Mouse (Mus musculus): ENCODE measurements at regions not wholly inside any gene's neighbourhood (a gene's known extent, or its start where the extent isn't known, plus 50 kb on each side); places are given as distances from the start of the nearest gene placed in this dataset.

DNA sequence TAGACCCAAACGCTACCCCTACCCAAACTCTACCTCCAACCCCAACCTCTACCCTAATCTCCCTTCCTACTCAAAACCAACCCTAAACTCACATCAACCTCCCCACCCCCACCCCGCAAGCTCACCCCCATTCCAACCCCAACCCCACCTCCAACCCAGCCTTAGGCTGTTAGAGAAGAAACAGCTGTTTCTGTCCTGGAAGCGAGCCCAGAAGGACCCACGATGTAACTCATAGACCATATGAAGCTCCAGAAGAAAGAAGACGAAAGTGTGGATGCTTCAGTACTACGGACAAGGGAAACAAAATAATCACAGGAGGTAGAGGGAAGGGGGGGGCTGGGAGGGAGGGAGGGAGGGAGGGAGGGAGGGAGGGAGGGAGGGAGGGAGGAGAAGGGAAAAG, 58.4 kb downstream of the Sox11 start:
- DNase-seq = no peak

DNA sequence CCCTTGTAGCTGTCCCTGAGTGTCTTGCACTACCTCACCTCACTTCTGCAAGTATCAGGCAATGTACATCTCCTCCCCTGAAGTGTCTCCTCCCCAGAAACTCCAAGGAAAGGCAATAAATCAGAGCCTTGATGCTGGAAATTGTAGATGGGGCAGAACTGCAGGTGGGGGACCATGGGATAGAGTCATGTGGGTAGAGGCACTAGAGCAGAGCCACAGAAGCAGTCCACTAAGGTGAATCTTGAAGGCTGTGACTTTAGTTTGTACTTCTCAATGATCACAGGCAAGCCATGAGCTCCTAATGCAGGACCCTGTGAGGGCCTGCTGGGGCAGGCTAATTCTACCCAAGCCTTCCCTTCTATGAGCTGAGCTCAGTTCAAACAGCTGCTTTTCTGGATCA, 80.4 kb downstream of the Sox11 start:
- DNase-seq = no peak

DNA sequence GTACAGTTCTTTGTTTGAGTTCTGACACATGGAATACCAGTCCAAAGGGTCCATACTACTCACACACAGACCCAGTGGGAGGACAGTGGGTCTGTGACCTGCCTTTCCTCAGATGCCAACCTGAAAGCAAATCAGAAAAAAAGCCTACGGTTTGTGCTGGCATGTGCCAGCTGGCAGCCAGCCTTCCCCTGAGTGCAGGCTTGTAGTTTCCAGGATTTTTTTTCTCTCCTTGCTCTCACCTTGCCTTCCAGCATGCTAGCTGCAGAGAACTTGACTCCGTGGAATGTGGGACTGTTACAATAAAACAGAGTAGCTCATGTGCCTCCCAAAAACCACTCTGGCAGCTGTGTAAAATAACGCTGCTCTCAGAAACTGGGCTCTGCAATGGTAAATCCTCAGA, 88.2 kb downstream of the Sox11 start:
- no peak for DNase-seq

DNA sequence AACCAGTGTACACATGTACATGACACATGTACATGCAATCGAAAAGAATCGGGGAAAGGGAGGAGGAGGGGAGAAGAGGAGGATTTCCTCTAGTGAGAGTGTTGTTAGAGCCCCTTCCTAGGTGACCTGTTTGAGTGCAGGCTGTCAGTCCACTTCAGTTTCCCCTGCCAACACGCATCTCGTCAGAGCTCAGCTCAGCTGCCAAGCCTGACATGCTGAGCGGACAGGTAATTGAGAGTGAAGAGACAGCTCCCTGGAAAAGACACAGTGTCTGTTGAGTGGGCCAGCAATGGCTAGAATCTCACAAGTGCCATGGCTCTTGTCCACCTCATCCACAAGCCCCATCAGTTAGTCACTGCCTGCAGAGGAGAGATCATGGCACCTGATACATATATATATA, 90.9 kb downstream of the Sox11 start:
- no peak for DNase-seq

DNA sequence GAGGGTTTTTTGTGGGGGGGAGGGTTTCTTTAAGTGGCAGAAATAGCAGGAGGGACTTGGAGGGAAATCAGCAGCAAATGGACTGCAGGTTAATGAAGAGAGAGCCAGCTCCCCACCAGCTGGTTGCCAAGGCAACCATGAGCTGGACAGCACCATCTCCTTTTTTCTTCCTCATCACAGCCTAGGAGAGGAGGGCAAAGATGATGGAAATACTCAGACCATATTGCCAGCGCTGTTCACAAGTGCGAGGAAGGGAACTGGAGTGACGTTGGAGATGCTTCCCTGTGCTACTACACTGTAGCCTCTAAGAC, 93.9 kb downstream of the Sox11 start:
- DNase-seq = no peak

DNA sequence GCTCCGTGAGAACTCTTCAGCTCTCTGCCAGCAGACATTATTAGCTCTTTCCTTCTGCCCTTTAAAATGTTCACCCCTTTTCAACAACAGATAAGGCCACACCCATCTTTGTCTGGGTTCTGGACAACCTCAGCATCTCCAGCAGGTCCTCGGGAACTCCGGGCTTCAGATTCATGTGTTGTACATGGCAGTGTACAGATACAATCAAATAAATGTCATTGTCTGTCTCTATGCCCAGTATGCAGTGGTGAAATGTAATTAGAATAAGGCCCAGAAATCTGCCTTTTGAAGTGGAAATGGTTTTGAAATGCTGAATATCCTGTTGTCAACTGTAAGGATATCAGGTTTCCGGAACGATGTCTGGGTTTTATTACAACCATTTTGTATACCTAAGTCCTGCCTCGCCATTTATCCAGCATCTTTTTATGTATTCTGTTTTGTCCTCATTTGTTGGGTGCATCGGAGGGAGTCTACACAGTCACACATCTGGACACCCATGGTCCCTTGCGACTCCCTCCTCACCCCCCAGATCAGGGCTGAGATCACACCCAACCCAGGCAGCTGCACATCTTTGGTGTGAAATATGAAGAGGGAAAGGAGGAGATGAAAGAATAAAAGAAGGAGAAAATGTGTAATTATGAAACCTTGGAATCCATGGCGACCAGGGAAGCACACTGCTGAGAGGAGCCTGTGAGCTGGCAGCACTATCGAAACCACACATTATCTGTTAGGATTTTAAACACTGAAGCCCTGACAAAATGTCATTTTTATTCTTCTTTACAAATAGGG, 94.4 kb downstream of the Sox11 start:
- no peak for DNase-seq

DNA sequence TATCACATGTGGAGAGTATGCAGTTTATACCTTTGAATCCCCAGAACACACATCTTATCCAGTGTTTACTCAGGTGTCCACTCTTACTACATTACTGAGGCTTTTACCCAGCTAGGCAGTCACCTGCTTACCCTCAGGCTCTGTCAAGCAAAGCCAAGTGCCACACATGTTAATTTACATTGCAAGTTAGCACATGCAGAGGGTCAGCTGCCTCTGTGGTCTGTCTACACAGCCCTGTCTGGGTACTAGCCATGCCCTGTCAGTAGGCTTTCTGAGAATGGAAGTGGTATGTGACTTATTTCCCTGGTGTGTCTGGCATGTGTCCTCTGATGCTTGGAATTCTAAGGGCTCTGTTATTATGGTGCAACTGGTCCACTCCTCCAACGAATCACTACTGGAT, 106.6 kb downstream of the Sox11 start:
- DNase-seq = no peak

DNA sequence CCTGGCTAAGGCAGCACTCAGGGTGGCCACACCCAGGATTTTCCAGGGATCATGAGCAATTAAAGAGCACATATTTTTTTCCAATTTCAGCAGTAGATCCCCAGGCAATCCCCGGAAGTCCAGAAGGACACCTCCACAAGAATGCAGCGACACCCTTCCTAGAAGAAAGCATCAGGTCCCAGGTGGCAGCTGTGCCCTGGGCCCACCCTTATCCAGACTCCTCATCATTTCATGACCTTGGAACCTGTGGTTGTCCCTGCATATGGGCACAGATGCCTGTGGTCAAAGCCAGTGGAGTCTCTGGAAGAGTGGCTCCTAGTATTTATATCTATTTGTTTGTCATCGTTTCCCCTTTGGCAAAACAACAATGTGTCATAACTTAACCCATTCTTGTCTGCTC, 120.8 kb downstream of the Sox11 start:
- no peak for DNase-seq

DNA sequence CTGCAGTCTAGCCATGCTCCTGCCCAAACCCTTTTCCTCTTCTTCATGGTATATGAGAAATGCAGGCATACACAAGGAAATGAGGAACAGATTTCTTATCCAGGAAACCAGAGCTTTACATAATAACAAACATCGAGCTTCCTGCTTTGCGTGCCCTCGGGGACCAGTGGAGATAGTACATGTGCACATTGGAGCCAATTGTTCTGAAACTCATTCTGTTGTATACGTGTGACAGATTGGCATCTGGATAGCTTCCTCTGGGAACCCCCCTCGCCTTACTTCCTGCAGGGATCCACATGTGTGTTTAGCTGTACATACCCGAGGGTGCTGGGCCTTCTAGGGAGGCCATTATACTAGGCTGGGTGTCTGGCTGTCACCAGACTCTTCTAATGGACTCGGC, 141.2 kb downstream of the Sox11 start:
- DNase-seq = no peak

DNA sequence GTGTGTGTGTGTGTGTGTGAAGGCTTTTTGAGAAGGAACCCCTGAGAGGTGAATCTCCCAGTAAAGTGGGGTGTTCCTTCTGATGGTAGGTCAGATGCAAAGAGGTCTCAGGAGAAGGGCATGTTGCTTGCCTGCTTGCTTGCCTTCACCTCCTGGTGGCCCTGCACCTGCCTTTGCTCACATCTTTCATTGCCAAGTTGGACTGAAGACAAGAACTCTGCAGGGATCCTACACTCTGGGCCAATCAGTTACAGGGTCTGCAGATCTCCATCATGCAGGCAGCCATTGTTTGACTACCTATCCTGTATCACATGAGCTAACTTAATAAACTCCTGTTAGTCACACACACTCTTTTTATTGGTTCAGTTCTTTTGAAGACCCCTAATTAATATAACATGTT, 148.4 kb downstream of the Sox11 start:
- no peak for DNase-seq

DNA sequence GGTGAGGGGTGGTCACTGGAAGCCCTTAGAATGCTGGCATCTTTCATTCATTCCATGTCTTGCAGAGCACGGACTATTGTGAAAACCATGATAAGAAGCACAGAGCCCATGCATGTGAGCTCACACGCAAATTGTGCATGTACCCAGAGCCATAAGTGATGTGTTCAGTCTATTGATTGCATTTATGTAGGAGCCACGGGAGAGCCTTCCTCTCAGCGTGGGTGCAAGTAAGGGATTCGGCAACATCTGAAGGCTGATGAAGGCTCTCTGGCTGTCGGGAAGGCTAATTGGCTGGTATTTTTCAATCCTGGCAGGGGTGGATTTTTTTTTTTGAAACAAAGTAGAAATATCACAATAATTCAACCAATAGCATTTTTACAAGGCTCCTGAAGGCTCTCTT, 150.5 kb downstream of the Sox11 start:
- no peak for DNase-seq

DNA sequence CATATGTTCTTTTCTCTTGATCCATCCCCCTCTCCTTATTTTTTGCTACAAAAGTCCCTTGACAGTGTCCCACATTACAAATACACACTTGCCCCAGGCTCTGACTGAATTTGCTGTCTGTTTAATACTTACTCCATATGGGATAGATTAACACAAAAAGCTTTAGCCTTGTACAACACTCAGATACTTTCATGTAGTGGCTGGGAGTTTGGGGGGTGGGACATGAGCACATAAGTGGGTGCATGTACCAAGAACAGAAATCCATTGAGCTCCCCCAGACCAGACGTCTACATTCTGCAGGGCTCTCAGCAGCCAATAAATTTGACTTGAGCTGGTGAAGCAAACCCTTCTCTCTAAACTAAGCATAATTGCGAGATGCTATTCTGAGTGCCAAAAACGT, 154.9 kb downstream of the Sox11 start:
- no peak for DNase-seq

DNA sequence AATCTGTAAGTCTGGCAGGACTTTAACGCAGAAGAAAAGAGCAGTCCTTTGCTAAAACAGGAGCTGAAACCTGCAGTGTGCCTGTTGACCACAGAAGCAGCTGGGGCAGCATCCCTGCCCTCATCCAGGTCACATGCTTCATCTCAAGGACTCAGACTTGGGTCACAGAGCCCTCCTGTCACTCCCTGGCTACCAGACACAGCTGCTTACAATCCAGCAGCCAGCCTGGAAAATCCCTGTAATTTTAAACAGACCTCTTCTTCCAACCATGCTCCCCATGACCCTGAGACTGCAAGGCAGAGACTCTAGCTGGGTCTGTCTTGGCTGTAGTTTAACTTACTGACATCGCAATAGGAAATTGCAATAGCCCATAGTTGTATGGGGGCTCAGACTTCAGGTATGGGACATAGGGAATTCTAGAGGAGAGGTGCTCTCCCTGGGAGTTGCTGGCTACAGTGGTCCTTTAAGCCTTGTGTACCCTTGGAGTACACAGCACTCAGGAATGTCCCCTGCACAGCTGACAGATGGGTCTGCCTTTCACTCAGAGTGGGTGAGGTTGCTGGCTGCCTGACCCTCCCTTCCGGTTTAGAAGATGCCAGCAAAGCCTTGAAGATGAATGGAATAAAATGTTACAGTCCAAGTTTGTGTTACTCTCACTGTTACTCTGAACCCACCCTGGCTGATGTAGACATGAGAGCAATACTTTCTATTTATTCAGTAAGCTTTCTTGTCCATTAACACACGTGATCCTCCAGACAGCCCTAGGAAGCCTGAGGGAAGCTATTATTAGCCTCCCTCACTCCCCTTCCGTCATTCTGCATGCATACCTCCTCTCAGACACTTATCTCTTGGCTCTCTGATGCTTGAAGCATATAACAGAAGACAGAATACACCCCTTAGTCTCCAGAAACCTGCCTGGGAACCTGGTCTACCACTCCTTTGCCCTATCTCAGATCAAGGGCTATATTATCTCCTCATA, 159.7 kb downstream of the Sox11 start:
- no peak for DNase-seq

DNA sequence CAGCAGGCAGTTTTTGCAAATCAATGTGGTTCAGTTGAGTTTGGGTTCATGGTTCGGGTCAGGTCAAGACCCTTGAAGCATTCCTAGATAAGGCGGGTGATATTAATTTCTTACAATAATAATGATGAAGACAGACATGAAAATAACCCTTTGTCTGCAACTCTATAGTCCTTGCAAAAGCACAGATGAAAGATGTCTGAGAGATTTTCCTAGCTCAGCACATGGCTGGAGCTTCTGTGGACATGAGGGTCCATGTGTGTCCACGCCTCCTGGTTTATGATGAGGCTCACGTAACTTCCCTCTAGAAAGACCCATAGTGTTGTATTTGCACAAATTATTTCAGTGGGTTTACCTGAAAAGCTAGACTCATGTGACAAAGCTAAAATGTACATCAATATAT, 168.8 kb downstream of the Sox11 start:
- no peak for DNase-seq

DNA sequence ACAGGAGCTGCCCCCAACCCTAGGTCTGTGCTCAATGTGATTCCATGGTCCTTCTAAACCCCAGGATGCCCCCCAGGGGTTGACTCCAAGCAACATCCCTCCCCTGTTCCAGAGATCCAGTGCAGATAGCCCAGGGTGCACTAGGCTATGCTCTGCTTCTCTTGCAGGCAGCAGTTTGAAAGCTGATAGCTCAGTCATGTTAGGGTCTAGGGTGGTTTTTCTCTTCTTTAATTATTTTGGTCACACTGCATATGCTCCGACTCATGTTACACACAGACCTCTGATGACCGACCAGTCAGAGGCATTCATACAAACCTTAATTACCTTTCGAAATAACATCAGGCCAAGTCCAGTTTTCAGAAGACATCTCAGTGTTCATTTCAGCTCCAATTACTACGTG, 169.2 kb downstream of the Sox11 start:
- DNase-seq = no peak

DNA sequence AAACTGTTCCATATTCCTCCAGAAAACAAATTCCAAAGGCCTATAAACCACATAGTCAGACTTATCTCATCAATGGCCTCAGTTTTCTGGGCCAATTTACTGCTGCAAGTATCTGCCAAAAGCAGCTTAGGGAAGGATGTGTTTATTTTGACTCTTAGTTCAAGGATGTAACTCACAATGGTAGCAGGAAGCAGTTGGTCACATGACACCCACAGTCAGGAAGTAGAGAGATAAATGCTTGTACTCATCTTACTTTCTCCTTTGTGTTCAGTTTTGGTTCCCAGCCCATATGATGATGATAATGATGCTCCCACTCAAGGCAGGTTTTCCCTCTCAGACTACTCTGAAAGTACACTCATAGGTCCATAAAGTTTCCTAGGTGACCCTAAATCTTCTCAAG, 170.8 kb downstream of the Sox11 start:
- DNase-seq = no peak

DNA sequence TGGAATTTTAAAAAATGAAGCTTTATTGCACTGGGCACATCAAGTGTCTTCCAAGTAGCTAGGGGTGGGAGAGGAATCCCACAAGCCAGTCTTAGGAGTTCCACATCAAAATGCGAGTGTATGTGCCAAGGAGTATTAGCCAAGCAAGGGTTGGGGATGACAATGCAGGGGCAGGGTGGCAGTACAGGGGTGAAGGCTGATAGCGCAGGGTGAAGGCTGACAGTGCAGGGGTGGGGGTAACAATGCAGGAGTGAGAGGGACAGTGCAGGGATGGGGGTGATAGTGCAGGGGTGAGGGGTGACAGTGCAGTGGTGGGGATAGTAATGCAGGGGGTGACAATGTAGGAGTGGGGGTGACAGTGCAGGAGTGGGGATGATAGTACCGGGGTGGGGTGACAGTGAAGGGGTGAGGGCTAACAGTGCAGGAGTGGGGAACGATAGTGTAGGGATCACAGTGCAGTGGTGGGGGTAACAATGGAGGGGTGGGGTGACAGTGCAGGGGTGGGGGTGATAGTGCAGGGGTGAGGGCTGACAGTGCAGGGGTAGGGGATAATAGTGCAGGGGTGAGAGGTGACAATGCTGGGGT, 177.4 kb downstream of the Sox11 start:
- no peak for DNase-seq

DNA sequence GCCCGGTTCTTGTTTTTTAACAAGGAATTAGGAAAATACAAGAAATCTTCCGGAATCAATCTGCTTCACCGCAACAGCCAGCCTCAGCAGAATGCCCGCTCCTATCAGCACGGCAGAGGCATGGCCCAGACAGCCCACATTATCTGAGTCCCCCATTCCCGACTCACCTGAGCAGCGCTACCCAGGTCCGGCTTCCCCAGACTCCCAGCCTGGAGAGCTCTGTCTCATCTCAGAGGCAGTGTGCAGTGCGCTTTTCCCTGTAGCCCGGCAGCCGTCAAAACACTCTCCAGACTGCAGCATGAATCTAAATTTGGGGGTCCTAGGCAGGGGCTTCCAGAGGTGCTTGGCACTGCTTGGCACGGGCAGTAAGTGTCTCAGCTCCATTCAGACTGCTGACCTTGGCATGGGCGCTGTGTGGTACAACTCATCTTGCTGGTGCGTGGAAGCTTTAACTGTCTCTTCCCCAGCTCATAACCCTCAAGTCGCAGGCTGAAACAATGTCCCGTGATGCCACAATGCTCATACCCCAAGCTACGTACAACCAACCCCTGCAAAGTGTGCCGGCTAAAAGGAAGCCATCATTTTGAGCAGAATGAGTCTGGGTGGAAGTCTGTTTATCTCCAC, 182.2 kb downstream of the Sox11 start:
- no peak for DNase-seq

DNA sequence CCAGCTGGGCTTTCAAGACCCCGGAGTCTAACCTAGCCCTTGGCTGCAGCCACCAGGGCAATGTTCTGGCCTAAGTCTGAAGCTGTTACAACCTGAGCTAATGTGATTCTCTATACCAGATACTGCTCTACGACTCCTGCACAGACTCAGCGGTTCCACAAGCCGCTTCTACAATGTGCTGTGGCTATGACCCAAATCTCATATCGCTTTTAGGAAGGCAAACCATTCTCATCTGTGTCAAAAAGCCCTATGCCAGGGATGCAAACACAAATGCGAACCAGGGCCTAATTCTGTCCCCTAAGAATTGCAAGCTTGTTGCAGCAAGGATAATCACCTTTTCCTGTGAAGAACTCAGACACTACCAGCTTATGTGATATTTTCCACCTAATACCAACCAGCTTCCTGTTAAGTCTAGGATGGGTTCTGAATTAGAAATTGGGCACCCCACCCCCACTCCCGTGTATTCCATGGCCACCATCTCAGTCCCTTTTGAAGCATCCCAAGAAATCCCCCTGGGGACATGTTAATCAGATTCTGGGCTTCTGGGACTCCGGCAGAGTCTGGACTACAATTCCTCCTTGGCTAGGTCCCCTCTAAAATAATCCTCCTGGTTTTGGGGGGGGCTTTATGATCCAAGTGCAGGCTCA, 182.8 kb downstream of the Sox11 start:
- no peak for DNase-seq

DNA sequence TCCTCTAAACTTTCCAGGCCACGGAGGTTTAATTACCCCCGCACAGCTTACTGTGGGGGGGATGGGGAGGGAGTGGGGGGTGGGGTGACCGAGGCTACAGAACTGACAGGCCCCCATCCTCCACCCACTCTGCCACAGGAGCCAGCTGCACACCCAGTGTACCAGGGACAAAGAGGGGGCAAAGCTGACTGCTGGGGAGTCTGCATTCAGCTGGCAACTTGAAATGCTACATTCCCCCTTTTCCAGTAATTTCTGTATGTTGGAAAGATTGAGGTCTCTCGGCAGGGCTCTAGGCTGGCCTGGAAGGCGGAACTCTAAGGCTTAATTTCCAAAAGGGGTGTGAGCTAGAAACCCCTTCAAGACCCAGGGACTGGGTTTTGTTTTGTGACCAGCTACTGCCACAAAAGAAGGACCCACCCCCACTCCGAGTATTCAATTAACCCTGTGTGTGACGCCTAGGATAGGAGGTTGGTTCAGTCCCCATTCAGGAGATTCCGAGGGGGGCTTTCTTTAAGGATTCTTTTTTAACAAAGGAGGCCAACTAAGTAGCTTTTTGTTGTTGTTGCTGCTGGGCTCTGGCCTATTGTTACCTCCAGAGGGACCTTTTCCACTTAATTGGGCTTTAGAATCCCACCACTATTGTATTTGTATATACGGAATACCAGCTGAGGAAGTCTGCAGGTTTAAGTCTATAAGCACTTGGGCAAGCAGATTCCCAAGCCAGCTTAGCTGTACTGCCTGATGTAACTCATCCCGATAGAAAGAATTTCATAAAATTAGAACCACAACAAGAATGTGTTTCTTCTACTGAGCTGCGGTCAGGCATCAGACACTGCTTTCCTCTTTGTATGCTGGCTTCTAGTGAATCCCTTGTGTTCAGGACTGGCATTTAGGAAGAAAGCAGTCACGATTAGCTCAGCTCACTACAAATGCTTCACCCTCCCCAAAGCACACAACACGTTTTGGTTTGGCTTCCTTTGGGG, 191.2 kb downstream of the Sox11 start:
- no peak for DNase-seq

DNA sequence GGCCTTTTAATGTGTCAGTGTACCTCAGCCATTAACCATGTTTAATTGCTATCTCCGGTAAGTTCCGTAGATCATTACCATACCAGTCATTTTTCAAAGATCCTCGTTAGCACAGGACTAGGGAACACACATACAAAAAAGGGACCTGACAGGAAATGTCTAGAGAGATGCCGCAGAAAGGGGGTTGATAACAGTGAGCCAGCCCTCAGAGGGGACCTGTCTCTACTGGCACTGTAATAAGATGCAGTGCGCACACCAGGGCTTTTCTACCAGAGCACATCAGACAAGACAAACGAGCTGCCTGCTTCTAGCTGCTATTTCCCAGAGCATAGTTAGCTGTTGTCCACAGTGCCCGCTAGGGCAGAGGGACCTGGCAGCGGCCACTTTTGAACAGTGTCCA, 199.1 kb downstream of the Sox11 start:
- no peak for DNase-seq

DNA sequence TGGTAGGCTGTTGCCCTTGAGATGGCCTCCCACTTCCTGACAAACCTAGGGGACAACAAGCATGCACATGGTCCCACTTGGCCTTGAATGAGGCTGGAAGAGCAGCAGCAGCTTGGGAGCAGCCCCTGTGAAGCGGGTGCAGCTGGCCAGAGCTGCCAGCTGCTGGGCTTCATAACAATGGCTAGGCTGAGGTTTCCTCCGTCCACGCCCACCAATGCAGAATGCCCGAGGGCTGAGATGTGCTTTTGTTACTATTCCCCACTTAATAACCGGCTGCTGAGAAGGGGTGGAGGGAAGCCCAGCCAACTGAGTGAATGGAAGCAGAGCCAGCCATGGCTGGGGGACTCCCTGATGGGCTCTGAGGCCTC, 202.1 kb downstream of the Sox11 start:
- DNase-seq = no peak
